Mouse (Mus musculus): Measurements from ENCODE around the gene Atp9a.

Atp9a gene

DNA sequence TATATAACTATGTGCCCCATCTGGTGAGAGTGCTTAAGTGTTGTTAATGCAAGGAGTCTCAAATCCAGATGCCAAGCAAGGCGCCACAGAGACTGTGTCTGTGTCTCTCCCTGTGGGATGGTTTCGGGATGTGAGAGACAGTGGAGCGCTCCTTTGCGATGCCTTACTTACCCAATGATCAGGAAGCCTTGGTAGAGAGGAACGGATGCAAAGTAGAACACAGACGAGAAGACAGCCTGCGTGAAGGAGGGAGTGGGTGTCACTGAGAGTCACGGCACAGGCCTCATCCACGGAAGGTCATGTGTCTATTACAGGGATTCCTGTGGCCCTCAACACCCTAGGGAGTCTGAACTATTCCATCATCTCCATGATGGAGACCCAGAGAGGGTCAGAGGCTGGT, 101.7 kb downstream of the Atp9a start:
- no peak for DNase-seq (ENCODE audit: low spot score)

DNA sequence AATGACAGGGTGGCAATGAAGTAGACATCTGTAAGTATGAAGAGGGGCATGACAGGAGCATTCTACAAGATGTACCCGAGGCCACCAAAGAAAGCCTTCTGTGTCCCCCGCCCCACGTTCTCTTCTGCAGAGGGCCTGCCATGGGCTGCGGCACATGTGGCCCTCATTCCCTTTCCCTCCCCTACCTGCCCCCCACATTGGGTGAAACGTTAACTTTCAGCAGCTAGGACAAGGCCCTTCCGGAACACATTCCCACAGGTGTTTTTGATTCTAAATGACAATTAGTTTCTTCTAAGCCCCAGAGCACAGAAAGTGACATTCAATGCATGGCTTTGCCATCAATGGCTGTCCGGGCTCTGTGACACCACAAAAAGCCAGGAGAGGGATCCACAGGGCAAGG, 107.3 kb downstream of the Atp9a start:
- no peak for DNase-seq (ENCODE audit: low spot score)

DNA sequence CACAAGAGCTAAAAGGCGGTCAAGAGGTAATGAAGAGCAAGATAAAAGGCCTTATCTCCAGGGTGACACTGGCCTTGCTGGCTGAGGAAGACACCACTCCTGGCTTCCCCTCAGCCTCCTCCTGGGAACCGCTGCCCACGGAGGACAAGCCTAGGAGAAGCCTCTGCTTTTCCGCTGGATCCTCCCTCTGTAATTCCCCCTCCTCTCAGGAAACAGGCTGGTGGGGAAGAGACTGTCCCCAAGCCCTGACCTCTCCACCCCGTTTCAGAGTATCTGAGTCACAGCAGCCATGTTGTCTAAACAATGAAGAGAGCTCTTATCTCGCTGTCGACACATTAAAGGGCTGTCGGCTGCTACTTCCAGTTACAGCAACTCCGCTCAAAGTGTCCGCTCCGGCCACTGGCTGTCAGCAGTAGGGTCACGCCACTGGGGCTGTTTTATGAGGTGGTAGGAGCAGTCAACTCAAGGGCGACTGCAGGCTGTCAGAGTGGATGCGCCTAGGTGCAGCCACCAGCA, 108.8 kb downstream of the Atp9a start:
- no peak for DNase-seq (ENCODE audit: low spot score)

DNA sequence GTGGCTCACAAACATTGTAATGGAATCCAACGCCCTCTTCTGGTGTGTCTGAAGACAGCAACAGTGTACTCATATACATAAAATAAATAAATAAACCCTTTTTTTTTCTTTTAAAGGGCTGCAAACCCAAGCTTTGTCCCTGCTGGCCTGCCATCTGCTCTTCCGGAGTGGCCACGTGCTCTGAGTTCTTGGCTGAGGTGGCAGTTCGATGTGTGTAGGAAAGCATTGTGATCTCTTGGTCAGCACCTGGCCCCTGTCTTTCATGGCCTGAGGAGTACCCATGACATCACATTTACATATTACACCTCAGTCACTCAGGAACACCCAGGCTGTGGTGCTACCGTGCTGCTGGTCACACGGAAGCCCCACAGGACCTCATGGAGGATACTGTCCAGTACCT, 109.7 kb downstream of the Atp9a start:
- no peak for DNase-seq (ENCODE audit: low spot score)

DNA sequence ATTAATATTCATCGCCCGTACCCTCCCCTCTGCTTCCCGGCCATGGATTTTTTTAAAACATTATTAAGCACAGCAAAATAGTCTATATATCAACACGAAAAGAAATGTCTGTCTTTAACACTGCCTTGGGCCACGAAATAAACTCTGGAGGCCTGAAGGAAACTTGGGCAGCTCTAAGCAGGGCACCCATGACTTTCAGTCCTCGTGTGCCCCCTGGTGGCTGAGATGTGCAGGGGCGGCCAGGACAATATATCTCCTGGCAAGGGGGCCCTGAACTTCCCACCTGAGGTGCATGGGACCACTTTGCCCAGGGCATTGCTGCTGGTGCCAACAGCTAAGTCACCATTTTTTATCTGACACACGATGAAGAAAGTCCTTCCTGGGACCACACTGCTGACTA, 113.4 kb downstream of the Atp9a start:
- peak; percentile 45 for DNase-seq (ENCODE audit: low spot score)

DNA sequence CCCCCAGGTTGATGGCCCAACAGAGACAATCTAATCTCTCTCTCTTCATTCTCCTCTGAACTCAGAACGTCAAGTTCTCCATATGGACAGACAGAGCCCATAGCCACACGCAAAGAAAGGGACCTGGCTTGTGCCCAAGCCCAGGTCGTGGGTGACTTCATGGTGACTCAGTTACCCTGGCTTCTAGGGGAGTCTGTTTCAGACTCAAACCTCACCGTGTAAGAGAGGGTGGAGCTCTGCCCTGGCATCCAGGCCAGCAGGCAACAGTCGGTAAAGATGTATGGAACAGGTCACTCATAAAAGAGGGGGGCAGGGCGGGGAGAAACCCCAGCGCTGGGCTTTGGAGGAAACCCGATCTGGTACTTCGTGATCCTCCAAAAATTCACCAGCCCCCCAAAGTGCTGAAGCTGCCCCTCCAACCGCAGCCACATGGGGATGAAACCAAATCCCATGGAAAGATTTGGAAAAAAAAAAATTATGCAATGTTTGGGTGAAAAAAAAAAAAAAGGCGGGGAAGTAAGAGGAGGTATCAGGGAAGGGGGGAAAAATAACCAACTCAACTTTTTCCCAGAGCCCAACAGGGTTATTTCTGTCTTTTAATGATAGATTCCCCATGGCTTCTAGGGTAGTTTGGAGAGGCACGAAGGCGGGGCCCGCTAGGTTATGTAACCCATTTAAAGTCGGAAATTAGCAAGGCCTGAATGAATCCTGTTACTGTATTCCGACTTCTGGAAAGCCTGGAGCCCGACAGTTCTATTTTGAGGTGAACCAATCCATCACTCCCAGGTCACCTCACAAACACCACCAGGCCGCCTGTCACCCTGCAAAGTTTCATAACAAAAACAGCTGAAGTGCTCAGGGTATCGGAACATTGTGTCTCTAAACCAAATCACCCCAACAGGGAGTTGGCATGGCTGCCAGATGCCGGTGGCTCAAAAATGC, 114.1 kb downstream of the Atp9a start:
- DNase-seq (ENCODE audit: low spot score): no peak

DNA sequence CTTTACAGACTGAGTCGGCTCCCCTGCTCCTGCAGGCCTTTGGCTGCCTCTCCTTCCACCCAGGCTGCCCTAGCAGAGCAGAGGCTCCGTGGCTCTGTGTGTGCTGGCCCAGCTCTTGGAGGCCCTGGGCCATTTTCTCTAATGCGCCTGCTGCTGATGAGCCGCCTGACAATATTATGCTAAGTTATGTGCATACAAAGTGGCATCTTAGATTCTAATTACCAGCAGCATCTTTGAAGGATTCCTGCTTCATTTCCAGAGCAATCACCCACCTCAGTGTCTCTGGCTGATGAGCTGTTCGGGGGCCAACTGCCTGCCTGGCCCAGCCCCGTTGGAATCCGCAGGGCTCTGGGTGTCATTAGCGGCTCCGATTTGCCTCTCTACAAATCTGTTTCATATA, 115.8 kb downstream of the Atp9a start:
- no peak for DNase-seq (ENCODE audit: low spot score)

DNA sequence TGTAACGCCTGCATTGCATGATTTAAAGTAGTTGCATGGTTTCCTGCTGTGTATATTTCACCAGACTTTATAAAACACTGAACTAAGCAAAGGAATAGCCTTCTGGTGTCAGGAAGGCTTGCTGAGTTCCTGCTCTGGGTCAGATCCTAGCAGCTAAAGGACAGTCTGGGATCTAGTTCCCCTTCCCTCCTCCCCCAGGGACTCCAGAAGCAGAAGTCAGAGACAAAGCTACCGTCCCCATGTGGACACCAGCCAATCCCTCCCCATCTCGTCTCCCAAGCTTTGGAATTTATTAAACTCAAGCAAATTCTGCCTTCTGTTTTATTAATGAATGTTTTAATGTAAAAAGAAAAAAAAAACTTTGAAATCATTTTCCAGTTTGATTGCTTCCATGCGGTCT, 117.1 kb downstream of the Atp9a start:
- DNase-seq (ENCODE audit: low spot score): no peak

DNA sequence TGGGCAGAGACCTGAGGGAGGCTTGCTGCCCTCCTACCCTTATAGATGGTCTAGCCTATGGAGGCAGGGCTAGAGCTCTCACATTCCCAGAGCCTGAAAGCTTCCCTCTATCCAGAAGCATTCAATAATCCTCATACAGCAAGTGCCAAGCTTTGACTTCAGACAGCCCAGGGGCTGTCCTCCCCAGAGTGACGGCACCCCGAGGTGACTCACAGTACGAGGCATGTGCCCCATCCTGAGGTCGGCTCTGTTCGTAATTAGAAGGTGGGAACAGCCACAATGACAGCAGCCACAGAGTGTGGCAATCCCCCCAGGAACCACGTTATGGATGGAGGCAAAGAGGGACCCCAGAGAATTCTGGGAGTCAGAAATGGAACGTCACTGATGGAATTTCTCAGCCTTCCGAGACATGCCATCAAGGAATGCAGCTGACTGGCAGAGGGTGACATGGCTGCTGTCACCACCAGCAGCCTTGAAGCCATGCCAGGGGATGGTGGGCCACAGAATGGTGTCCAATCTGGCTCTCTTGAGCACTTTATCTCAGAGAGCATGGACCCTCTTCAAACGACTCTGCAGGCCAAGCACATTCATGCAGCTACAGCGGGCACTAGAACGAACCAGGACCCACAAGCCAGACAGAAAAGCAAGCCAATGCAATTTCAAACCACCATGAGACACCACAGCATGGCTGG, 121.0 kb downstream of the Atp9a start:
- DNase-seq (ENCODE audit: low spot score): no peak

DNA sequence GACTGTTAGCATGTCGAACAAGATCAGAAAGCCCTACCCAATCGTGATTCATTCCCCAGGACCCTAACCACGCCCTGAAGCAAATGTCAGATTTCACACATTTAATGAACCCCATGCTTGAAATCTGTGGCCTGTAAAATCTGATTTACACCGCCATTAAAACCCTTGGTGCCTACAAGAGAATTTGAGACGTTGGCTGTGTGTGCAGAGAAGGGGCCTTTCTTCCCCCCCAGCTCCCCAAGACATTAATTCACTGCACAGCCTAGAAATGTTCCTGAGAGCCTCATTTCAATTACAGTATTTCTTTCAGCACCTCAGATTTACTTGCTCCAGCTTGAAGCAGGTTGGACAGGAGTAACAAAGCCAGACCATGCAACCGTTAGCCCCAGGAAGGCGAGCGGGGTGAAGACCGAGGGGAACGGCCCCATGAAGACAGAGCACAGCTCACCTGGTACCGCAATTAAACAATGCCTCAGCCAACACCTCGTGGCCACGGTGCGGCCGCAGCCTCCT, 123.9 kb downstream of the Atp9a start:
- DNase-seq (ENCODE audit: low spot score): no peak

DNA sequence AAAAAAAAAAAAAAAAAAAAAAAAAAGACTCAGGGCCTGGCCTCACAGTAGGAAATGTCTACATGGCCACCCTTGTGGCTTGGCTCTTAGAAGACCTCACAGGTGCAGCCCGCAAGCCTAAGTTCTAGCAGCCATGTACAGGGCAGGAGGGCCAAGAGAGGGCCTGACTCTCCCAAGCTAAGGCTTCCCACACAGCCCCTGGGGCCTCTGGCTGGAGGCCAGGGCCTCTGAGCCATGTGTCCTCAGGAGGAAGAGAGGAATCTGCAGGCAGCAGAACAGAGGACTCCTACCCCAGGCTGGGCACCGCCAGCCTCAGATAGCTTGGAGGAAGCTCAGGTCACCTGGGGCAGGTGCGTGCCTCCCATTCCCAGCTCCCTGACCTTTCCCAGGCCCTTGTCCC, 127.0 kb downstream of the Atp9a start:
- no peak for DNase-seq (ENCODE audit: low spot score)

DNA sequence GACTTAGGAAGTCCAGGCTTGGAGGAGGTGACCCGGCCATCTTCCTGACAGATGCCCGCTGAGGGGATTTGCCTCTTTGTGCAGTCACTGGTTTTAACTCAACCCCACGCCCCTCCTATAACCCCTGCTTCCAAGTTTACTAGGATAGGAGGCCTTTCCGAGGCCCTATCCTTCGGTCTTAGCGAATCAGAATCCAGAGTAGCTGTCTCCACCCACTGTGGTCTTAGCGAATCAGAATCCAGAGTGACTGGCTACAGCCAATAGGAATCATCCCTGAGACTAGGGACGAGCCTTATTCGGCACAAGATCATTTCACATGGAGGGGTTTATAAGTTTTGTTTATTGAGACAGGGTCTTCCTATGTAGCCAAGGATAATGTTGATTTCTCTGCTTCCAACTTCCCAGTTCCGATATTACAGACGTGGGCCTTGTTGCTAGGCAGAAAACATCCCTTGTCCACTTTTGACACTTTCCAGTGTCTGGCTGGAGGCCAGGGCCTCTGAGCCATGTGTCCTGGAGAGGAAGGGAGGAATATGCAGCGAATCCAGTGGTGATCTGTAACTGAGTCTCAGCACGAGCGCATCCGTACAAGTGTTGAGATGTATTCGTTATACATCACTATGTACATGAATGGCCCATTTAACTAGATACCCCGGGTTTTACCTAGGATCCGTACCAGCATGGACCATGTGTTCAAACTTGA, 127.9 kb downstream of the Atp9a start:
- no peak for DNase-seq (ENCODE audit: low spot score)

DNA sequence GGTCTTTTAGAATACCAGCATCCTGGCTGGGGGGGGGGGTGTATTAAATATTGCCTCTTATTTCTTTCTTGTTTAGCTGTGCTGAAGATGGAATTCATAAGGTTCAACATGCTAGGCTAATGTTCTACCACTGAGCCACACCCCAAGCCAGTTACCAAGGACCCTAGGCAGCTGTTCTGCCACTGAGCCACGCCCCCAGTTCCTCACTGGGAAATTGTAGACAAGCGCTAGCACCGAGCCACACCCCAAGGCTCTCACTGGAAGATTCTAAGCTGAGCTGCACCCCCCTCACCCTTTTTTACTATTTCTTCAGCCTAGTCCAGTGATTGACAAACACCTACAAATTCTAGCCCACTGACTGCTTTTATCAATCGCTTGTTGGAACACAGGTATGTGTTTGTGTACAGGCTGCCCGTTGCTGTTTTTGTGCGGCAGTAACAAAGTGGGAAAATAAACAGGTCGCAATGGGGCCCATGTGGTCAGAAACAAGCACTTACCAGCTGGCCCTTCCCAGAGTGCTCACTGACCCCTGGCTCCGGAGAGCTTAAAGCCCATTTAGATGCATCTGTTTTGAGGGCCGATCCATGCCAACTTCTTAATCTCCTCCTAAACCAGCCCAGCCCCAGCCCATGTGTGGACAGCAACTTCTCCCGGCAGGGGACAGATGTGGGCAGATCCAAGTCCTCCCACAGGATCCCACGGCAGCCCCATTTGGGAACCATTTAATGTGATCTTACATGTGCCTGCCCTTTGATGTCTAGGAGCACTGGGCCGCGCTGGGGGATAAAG, 128.9 kb downstream of the Atp9a start:
- DNase-seq (ENCODE audit: low spot score): no peak

DNA sequence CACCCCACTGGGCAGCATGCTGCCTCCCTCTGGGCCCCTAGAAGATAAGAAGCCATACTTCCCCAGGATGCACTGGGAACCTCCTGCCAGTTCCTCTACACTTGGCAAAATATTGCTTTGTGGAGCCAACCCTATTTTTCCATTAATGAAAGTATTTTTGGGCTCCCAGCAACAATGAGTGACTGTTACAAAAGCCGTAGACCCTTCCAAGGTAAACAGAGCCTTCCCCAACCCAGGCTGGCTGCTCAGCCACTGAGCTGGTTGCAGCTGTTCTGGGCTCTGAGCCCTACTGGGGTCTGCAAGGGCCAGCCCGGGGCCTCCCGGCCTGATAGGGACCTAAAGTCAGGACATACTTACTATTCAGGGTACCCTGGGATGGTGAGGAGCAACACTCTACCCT, 131.3 kb downstream of the Atp9a start:
- DNase-seq (ENCODE audit: low spot score): no peak

DNA sequence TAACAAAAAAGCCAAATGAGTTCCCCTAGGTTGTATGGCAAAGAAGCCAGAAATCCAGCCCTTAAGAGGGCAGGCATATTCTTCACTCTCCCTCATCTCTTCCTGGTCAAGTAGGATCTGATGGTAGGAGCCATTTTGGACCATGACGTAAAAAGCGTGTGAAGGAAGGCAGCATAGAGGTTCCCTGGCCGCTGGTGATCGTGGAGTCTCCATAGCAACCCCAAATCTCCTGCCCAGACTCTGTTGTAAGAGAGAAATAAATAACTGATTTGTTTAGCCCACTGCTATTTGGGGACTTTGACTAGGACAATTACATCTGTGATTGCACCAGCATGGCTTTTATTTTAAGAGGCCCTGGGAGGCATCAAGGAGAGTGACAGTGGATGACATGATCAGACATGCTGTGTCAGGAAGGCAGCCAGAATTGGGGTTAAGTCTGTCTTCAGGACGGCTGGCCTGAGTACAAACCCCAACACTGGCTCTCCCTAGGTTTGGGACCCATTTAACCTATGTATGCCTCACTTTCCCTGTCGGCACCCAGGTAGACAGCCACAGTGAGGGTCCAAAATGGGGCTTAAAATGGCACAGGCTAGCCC, 132.5 kb downstream of the Atp9a start:
- DNase-seq (ENCODE audit: low spot score): no peak

DNA sequence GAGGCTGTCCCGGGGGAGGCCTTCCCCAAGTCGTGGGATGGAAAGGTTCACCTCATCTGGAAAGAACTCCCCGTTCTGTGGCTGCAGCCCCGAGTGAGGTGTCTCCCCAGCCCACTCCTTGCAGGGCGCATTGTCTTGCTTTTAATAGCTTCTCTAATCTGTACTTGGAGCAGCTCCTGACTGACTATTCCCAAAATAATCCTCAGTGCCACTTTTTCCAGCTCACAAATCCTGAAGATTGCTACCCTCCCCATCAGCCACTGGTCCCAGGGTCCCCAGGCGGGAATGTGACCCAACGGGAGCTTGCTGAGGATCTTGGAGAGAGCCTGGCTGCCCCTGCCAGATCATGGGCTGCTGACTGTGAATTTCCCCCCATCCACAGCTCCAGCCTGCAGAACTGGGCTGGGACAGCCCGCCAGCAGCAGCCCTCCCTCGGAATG, 134.1 kb downstream of the Atp9a start:
- no peak for DNase-seq (ENCODE audit: low spot score)

DNA sequence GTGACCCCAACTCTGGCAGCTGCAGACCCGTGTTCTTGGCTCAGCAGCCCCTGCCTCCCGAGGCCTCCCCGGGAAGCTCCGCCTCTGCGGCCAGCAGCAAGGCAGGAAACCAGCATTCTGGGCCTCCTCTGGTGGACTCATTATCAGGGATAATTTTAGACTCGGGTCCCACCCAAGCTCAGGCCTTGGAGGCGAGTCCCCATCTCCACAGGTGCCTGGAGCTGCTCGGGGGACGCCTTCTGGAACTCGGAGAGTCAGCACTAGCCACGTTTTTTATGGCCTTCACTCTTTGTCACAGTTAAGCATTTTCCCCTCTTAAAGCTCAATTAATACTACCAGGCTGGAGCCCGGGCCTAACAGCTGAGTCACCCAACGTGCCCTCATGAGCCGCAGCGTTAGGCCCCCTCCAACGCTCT, 137.5 kb downstream of the Atp9a start:
- no peak for DNase-seq (ENCODE audit: low spot score)

DNA sequence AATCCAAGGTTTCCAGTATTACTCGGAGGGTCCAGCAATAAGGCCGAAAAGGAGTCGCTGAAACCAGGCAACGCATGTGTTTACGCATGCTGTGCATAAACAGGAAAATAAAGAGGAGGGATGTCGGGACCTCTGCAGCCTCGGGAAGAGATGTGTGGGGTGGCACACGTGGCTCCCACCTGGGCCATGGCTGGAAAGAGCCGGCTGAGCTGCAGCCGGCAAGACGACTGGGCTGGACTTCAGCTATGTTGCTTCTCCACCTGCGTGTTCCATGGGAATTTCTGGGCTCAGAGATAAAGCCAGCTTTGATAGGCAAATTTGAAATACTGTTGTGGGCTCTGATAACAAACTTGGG, 139.8 kb downstream of the Atp9a start:
- no peak for DNase-seq (ENCODE audit: low spot score)

DNA sequence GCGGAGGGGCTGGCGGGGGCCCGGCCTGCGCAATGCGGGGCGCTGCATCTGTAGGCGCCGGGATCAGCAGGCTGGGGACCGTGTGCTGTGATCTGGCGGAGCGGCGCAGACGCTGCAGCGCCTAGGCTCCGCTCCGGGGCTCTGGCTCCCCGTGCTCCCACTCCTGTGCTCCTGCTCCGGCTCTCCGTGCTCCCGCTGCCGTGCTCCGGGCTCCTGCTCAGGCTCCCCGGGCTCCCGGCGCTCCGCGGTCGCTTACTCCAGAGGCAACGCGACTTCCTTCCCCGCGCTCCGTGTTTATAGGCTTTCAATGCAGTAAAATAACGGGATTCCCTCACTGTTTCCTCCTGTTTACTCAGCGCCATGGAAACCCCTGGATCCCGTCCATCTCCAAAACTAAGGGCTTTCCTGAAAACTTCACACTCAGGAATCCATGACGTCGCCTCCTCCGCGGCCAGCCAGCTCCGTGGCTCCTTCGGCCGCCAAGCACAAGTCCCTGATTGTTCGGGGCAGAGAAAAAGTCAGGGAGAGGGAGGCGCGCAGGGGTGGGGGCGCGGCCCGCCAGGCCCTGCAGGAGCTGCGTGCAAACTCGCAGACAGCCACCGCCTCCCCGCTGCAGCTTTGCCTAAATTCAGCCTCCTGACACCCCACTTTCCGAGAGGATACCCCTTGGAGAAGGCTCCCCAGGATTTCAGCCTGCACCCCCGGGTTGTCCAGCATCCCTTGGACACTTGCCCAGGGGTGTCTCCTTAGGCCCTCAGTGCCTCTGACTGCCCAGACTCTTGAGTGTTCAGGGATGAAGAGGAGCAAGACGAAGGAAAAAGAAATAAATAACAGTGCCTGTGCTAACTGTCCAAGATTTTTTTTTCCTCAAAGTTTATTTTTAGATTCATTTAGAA, 140.5 kb downstream of the Atp9a start, which contains the start of gene Nfatc2:
Gene Nfatc2, minus strand, starts transcription at position 167 of the 896 bp plus-strand sequence.
- peak; percentile 53 for DNase-seq (ENCODE audit: low spot score)
